Mouse (Mus musculus) thymus, postnatal 4 days (tissue): ENCODE results near the gene Ppp2r2c.

Experiments
- DNase-seq: peaks from one replicate; pipeline ENCODE4 v3.0.0; 2021

Gene Ppp2r2c

DNA sequence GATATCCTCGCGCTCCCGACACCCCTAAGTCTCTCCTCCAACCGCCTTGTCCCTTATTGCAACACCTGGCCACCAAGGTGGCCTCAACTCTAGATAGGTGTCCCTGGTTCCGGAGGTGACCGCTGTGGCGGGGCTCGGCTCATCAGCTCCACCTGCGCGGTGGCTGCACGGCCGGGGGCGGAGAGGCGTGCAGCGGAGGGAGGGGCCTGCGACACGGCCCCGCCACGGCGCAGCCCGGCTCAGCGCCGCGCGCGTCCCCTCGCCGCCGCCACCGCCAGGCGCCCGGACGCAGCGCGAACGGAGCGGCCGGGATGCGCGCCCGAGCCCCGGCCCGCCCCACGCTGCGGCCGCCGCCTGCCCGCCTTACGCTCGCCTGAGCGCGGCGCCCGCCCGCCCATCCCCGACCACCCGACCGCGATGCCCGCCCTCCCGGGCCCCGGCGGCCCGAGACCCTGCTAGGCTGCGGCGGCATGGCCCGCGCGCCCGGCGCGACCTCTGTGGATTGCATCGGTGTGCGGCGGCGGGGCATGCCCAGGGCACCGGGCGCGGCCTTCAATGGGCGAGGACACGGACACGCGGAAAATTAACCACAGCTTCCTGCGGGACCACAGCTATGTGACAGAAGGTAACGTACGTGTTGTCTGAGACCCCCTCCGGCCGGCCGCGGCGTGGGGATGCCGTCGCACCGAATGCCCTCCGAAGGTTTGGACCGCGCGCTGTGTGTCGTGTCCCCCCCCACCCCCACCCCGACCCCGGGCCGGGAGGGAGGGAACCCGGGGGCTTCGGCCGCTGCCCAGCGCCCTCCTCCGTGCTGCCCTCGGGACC, at the start of gene Ppp2r2c:
Gene Ppp2r2c, plus strand, starts transcription at position 248 of the 825 bp plus-strand sequence.
- DNase-seq: peak; percentile 13

- DNase-seq: no peak
Measured at GRCm38 (mm10) chr5:36819742-36820141, 48.6 kb upstream of the Ppp2r2c start.

DNA sequence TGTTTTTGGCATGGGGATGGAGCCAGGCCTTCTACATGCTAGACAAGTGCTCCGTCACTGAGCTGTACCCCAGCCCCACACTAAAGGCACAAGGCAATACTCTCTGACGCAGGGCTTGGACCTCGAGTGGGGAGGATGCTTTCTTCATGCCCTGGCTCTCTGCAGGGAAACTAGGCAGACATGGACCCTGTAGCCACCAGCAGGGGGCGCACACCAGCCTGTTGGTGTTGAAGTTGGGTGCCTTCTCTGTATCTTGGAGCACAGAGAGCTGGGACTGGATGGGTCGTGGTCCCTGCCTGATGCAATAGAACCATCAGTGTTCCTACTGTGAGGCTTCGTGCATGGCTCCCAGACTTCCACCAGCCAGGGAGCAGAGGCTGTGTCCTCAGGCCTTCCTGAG, 48.2 kb upstream of the Ppp2r2c start:
- DNase-seq: peak; percentile 81

- DNase-seq: no peak
Measured at GRCm38 (mm10) chr5:36822907-36823306, 45.4 kb upstream of the Ppp2r2c start.

DNA sequence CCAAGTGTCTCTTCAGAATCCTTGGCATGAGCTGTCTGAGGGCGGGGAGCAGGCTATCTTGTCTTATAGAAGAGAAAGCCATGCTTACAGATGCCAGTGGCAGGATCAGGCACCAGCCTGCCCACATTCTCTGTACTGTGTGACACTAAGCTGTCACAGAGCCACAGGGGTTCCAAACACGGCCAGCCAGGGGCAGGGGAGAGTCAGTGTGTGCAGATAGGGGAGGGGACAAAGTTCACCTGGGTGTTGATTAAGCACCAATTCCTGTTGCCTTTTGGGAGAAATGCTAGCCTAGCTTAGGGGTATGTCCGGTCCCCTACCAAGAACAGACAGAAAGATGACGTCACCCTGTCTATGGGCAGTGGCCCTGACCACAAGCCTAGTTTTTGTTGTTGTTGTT, 39.2 kb upstream of the Ppp2r2c start:
- no peak for DNase-seq

DNA sequence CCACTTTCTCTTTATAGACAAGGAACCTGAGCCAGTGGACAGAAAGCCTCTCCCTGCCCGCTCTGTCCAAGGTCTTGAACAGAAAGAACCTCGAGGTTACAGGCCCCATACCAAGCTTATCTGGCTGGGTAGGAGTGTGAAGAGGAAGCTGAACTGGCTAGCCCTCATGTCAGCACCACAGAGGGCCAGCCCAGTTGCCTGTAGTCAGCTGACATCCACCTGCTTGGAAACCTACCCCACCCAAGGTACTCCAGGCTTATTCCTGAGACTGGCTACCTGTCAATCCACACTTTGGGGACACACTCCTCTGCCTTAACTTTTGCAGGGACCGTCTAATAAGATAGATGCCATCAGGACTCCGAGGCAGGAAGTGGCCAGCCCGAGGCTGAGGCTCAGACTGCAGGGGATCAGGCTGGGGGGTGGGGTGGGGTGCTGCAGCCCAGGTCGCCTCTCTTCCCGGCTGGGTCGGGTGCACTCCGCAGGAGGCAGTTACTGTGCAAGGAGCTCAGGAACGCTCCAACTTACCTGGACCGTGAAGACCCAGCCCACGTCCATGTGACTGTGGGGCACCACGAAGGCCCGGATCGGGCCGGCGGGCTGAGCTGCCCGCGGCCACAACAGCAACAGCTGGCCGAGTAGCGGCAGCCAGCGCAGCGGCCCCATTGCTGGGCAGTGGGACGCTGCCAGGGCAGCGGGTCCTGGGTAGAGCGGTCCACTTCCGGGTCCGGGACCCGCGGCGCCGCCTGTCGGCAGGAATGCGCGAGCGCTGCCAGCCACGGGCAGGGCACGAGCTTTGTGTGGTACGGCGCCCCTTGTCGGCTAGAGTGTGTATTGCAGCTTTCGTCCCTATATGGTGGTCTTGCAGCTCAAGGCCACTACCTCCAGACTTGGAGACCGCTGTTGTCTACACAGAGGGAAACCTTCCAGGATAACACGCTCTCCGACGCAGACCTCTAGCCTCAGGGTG, 38.1 kb upstream of the Ppp2r2c start, which contains the start of gene Man2b2:
Gene Man2b2, minus strand, starts transcription at position 741 of the 967 bp plus-strand sequence.
- DNase-seq: peak; percentile 97

GRCm38 (mm10) chr5:36831272-36831671, 37.0 kb upstream of the Ppp2r2c start:
- DNase-seq: no peak

- DNase-seq: peak; percentile 88
Measured at GRCm38 (mm10) chr5:36835933-36836332, 32.4 kb upstream of the Ppp2r2c start.

GRCm38 (mm10) chr5:36839032-36839431, 29.3 kb upstream of the Ppp2r2c start:
- no peak for DNase-seq

GRCm38 (mm10) chr5:36839602-36840001, 28.7 kb upstream of the Ppp2r2c start:
- DNase-seq: no peak

DNA sequence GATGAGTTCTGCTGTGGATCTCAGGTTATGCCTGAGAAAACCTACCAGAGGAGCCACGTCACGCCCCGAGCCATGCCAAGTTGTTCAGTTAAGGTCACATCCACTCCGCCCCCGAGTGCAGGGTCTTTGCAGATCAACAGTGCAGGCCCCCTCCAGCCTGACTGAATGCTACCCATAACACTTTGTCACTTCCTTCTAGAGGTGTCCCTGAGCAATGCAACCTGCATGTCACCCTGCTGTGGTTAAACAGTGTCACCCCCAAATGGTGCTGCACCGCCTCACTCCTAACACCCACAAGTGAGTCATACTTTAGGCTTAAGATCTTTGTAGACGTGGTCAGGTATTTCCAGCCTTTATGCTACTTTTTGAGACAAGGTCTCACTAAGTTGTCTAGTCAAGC, 28.2 kb upstream of the Ppp2r2c start:
- no peak for DNase-seq

GRCm38 (mm10) chr5:36841701-36842100, 26.6 kb upstream of the Ppp2r2c start:
- no peak for DNase-seq

- DNase-seq: no peak
Measured at GRCm38 (mm10) chr5:36844490-36844889, 23.8 kb upstream of the Ppp2r2c start.

GRCm38 (mm10) chr5:36851572-36851971, 16.7 kb upstream of the Ppp2r2c start:
- no peak for DNase-seq

- no peak for DNase-seq
Measured at GRCm38 (mm10) chr5:36855180-36855579, 13.1 kb upstream of the Ppp2r2c start.

DNA sequence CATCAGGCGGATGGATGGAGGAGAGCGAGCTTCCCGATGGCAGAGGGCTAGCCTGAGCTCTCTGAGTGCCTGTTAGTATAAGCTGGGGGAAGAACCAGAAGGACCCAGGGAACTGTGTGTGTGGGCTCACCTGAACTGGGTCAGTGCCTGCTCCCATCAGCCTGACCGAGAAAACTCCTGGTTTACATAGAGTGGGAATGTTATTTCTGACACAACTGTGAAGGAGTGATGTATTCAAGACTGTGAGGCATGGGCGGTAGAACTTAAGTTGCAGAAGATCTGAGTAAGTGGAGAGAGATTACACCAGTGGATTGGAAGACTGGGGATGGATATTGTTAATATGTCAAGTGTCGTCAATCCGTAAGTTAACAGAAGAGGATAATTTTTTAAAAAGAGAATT, 11.8 kb upstream of the Ppp2r2c start:
- DNase-seq: no peak

DNA sequence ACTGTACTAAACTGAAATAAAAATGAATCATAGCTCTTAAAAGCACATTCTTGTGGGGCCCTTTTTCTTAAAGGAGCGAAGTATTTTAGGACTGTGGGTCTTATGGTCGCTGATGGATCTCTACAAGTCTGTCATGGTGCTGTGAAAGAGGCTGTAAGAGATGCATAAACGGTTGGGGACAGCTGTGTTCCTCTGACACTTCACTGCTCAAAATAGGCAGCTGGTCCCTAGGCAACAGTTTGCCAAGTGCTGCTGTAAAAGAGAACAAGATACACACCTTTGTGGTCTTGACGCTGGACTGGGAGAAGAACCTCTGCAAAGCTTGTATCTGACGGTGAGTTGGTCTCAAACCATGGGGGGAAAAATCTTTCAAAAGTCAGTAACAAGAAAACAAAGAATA, 10.8 kb upstream of the Ppp2r2c start:
- no peak for DNase-seq

- DNase-seq: peak; percentile 16
Measured at GRCm38 (mm10) chr5:36861084-36861483, 7.2 kb upstream of the Ppp2r2c start.

DNA sequence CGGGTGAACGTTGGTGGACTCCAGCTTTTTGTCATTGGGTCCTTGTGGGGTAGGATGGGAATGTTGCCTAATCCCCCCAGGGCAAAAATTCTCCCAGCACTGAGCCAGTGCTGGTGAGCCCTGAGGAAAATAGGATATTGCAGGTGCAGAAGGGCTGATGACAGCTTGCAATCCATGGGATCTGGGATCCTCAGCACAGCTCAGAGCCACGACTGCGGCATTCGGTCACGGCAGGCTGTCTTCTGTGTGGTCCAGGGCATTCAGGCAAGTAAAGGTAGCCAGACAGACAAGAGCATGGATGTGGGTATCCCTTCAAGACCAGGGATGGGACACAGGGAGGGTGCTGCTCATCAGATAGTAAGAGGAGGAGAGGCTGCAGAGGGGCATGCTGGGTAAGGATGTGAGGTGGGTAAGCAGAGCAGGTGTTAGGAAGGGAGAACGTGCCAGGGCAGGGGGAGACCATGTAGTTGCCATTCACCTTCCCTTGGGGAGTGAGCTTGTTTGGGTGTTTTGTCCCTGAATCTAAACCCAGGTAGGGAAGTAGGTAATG, 1.5 kb upstream of the Ppp2r2c start:
- DNase-seq: no peak

DNA sequence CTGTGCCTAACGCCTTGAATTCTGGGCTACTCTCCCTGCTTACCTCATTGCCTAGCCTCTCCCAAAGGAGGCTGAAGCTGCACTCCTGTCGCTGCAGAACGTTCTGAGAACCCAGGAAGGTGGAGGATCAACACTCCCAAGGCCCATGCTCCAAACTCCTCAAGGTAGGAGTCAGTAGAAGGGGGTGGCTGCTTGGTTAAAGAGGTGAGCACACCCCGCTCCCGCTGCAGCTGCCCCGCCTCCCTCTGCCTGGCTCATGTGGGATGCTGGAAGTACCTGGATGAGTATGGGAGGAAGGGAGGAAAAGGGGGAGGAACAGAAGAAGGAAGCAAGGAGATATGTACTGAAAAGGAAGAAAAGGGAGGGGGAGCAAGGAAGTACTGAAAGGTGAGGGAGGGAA, 752 bp upstream of the Ppp2r2c start:
- DNase-seq: no peak

DNA sequence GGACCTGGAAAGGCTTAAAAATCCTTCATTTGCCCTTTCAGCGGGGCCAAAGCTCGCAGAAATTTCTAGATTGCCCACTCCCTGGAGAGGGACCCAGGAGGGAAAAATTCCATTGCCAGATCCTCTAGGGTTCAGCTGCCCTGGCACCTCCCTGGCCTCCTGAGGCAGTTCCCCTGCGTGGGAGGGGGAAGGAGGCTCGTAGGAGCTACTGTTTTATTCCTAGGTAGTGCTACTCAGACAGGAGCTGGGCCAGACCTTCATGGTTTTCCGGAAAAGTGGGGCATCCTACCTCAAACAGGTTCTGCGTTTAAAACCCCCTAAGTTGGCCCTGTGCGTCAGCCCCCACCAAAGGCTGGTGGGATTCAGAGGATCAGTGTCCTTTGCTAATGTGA, 869 bp downstream of the Ppp2r2c start:
- no peak for DNase-seq

DNA sequence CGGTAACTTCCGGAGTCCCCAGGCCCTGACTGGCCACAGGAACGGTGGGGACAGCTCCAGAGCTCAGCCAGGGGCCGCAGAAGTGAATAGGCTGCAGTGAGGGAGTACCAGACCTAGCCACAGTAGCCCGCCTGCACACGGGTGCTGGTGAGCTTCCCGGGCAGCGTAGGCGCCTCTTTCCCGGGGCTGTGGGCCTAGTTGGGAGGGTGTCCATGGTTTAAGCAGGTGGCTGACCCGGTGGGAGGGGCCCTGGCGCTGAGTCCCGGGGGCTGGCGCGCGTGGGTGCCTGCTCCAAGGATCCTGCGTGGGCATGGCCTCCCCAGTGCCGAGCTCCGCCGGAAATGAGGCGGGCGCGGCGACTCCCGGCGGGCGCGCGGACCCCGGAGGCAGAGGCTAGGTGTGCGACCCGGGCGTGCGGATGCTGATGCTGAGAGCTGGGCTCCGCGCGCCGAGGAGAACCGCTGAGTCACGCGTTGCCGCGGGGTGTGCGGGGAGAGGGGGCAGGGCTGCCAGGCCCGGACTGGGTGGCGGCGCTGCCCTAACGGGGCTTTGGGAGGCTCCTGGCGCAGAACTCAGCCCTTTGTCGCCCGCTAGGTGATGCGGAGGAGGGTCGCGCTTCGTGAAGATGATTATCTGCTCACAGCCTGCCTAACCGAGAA, 1.4 kb downstream of the Ppp2r2c start:
- peak; percentile 40 for DNase-seq

GRCm38 (mm10) chr5:36870916-36871315, 2.6 kb downstream of the Ppp2r2c start:
- no peak for DNase-seq
